ENCODE assay signal across 19 mouse cellular contexts in genomic region chr5:115997376-115997775, GRCm38 (mm10).
"Had no signal": no experiment of that assay in that cellular context is flagged by ENCODE, and none has a peak within 500 bp of the region (broad histone marks: within the 10 kb centered on the region; RNA-seq: fewer than 3 reads in every experiment).

No protein-coding gene starts in this region.

- H3K4me2 ChIP-seq: lung, embryonic 14.5 days; midbrain, embryonic 12.5 days; neural tube, embryonic 13.5 days; neural tube, embryonic 15.5 days had no signal

- H3K9me3 ChIP-seq: midbrain, embryonic 10.5 days; midbrain, embryonic 12.5 days; neural tube, embryonic 13.5 days; neural tube, embryonic 15.5 days had no signal

- H3K27me3 ChIP-seq: midbrain, embryonic 12.5 days; neural tube, embryonic 13.5 days; neural tube, embryonic 15.5 days had no signal

- H3K27ac ChIP-seq: midbrain, embryonic 10.5 days; midbrain, embryonic 12.5 days; neural tube, embryonic 13.5 days; neural tube, embryonic 15.5 days had no signal

- DNase-seq: lung, adult 18-20 months; lung, embryonic 14.5 days; lung, postnatal 10 days; lung, postnatal 4 days; midbrain, embryonic 14.5 days; retina, postnatal 1 day; right cerebral cortex, adult 18-20 months; right cerebral cortex, postnatal 25 days; right cerebral cortex, postnatal 4 days; spleen, adult 18-20 months; thymus, adult 2 months; thymus, postnatal 25 days; thymus, postnatal 4 days had no signal

- H3K4me3 ChIP-seq: midbrain, embryonic 10.5 days; midbrain, embryonic 12.5 days; myocyte; neural tube, embryonic 13.5 days; neural tube, embryonic 15.5 days had no signal

- H3K9ac ChIP-seq: lung, embryonic 14.5 days; midbrain, embryonic 12.5 days; neural tube, embryonic 13.5 days; neural tube, embryonic 15.5 days had no signal

- ATAC-seq: midbrain, embryonic 16.5 days had no signal

- H3K4me1 ChIP-seq: midbrain, embryonic 10.5 days; midbrain, embryonic 12.5 days; neural tube, embryonic 13.5 days; neural tube, embryonic 15.5 days had no signal
